Mouse (Mus musculus): ENCODE results near the gene Eif4e2. TPM values are rescaled to one million over a fixed set of nuclear protein-coding genes. Genes with fewer than 3 reads are reported as not detected.
A peak's percentile ranks its signal among the peaks of the same experiment; 100 is the strongest.

The Eif4e2 gene
- total RNA-seq, 1 experiment from 2014 or later, result 111 TPM

GRCm38 (mm10) chr1:87245929-87246815 is 32.5 kb downstream of the Eif4e2 start:
- ATAC-seq (ENCODE audit: extremely low read depth, insufficient number of reproducible peaks, low FRiP score, poor library complexity, severe bottlenecking), result peak; percentile 69

GRCm38 (mm10) chr1:87252040-87252609 is 38.4 kb downstream of the Eif4e2 start:
- ATAC-seq (ENCODE audit: extremely low read depth, insufficient number of reproducible peaks, low FRiP score, poor library complexity, severe bottlenecking), result no peak

GRCm38 (mm10) chr1:87255173-87255572 is 41.5 kb downstream of the Eif4e2 start:
- ATAC-seq (ENCODE audit: extremely low read depth, insufficient number of reproducible peaks, low FRiP score, poor library complexity, severe bottlenecking), result no peak

GRCm38 (mm10) chr1:87257691-87258090 is 44.0 kb downstream of the Eif4e2 start:
- no peak for ATAC-seq (ENCODE audit: extremely low read depth, insufficient number of reproducible peaks, low FRiP score, poor library complexity, severe bottlenecking)

- no peak for ATAC-seq (ENCODE audit: extremely low read depth, insufficient number of reproducible peaks, low FRiP score, poor library complexity, severe bottlenecking)
Observed at GRCm38 (mm10) chr1:87258484-87258883, 44.8 kb downstream of the Eif4e2 start.

- no peak for ATAC-seq (ENCODE audit: extremely low read depth, insufficient number of reproducible peaks, low FRiP score, poor library complexity, severe bottlenecking)
Observed at GRCm38 (mm10) chr1:87259316-87259715, 45.6 kb downstream of the Eif4e2 start.

GRCm38 (mm10) chr1:87263257-87263656 is 49.5 kb downstream of the Eif4e2 start:
- no peak for ATAC-seq (ENCODE audit: extremely low read depth, insufficient number of reproducible peaks, low FRiP score, poor library complexity, severe bottlenecking)

- ATAC-seq (ENCODE audit: extremely low read depth, insufficient number of reproducible peaks, low FRiP score, poor library complexity, severe bottlenecking), result no peak
Observed at GRCm38 (mm10) chr1:87263796-87264133, 50.1 kb downstream of the Eif4e2 start.

- ATAC-seq (ENCODE audit: extremely low read depth, insufficient number of reproducible peaks, low FRiP score, poor library complexity, severe bottlenecking), result no peak
Observed at GRCm38 (mm10) chr1:87264134-87265006, 50.7 kb downstream of the Eif4e2 start, which contains the start of gene Efhd1. Gene Efhd1 (plus strand): TSS chr1:87264363.

GRCm38 (mm10) chr1:87265200-87265599 is 51.5 kb downstream of the Eif4e2 start:
- ATAC-seq (ENCODE audit: extremely low read depth, insufficient number of reproducible peaks, low FRiP score, poor library complexity, severe bottlenecking), result no peak

- no peak for ATAC-seq (ENCODE audit: extremely low read depth, insufficient number of reproducible peaks, low FRiP score, poor library complexity, severe bottlenecking)
Observed at GRCm38 (mm10) chr1:87266296-87267090, 52.8 kb downstream of the Eif4e2 start.

- ATAC-seq (ENCODE audit: extremely low read depth, insufficient number of reproducible peaks, low FRiP score, poor library complexity, severe bottlenecking), result no peak
Observed at GRCm38 (mm10) chr1:87270204-87270603, 56.5 kb downstream of the Eif4e2 start.

- ATAC-seq (ENCODE audit: extremely low read depth, insufficient number of reproducible peaks, low FRiP score, poor library complexity, severe bottlenecking), result no peak
Observed at GRCm38 (mm10) chr1:87270641-87271467, 57.1 kb downstream of the Eif4e2 start.

- ATAC-seq (ENCODE audit: extremely low read depth, insufficient number of reproducible peaks, low FRiP score, poor library complexity, severe bottlenecking), result no peak
Observed at GRCm38 (mm10) chr1:87271596-87271995, 57.9 kb downstream of the Eif4e2 start.

- ATAC-seq (ENCODE audit: extremely low read depth, insufficient number of reproducible peaks, low FRiP score, poor library complexity, severe bottlenecking), result no peak
Observed at GRCm38 (mm10) chr1:87272462-87272861, 58.7 kb downstream of the Eif4e2 start.

- no peak for ATAC-seq (ENCODE audit: extremely low read depth, insufficient number of reproducible peaks, low FRiP score, poor library complexity, severe bottlenecking)
Observed at GRCm38 (mm10) chr1:87273514-87273942, 59.8 kb downstream of the Eif4e2 start.

GRCm38 (mm10) chr1:87274134-87274533 is 60.4 kb downstream of the Eif4e2 start:
- no peak for ATAC-seq (ENCODE audit: extremely low read depth, insufficient number of reproducible peaks, low FRiP score, poor library complexity, severe bottlenecking)

- ATAC-seq (ENCODE audit: extremely low read depth, insufficient number of reproducible peaks, low FRiP score, poor library complexity, severe bottlenecking), result no peak
Observed at GRCm38 (mm10) chr1:87275151-87275550, 61.4 kb downstream of the Eif4e2 start.
